Mouse (Mus musculus) granulocyte monocyte progenitor cell, adult 5-6 weeks (primary cell): ENCODE results near the gene Itm2c. TPM values are rescaled to one million over a fixed set of nuclear protein-coding genes. Genes with fewer than 3 reads are reported as not detected.

Source experiments
- ATAC-seq: replicated peaks from 2 replicates; pipeline ENCODE4 v1.8.0; 2016; ENCODE audit warnings: mild to moderate bottlenecking, moderate TSS enrichment, inconsistent platforms; ENCODE audit not compliant: poor library complexity, severe bottlenecking
- total RNA-seq, 2 experiments: library from RNA; stranded (forward) in 1 of 2; stranded (reverse) in 1 of 2; fragments of 200-712, 200-1000 nt in 1 of 2; fragments of >200 nt in 1 of 2; fragmentation: Nextera tagmentation in 1 of 2; gene quantifications; 2 replicates each; pipeline ENCODE4 v1.2.3; 2014 to 2017

Gene Itm2c
- total RNA-seq, 2 experiments from 2014 or later: 68.6 to 106 TPM

- ATAC-seq: no peak
These were observed 37.1 kb downstream of the Itm2c start for GRCm38 (mm10) chr1:85931170-85931569.

GRCm38 (mm10) chr1:85933226-85933625 is 39.1 kb downstream of the Itm2c start:
- ATAC-seq: no peak

GRCm38 (mm10) chr1:85933631-85934465 is 39.8 kb downstream of the Itm2c start:
- ATAC-seq: no peak

- ATAC-seq: no peak
These were observed 40.5 kb downstream of the Itm2c start for GRCm38 (mm10) chr1:85934560-85934959.

GRCm38 (mm10) chr1:85935148-85935852 is 41.2 kb downstream of the Itm2c start:
- peak; percentile 81 for ATAC-seq

- ATAC-seq: no peak
These were observed 42.2 kb downstream of the Itm2c start for GRCm38 (mm10) chr1:85936265-85936664.

GRCm38 (mm10) chr1:85937323-85937722 is 43.2 kb downstream of the Itm2c start:
- no peak for ATAC-seq

GRCm38 (mm10) chr1:85942318-85942717 is 48.2 kb downstream of the Itm2c start:
- ATAC-seq: no peak

- ATAC-seq: no peak
These were observed 55.1 kb downstream of the Itm2c start for GRCm38 (mm10) chr1:85949085-85949684.

GRCm38 (mm10) chr1:85955150-85955549 is 61.1 kb downstream of the Itm2c start:
- ATAC-seq: no peak

- ATAC-seq: no peak
These were observed 63.2 kb downstream of the Itm2c start for GRCm38 (mm10) chr1:85957290-85957689.

- ATAC-seq: no peak
These were observed 64.0 kb downstream of the Itm2c start for GRCm38 (mm10) chr1:85957942-85958619.

Other genes starting within 250 kb of the Itm2c start
- 109 and 124 TPM in 2 replicates for gene Sp100, start 244.3 kb upstream of the Itm2c start, total RNA-seq (2014; fragmentation: Nextera tagmentation)
- gene Sp100, start 244.3 kb upstream of the Itm2c start, total RNA-seq (2017): 68.7 and 78.7 TPM in 2 replicates
- gene A630001G21Rik, start 115.6 kb upstream of the Itm2c start, total RNA-seq (2014; fragmentation: Nextera tagmentation): 105 and 129 TPM in 2 replicates
- gene A630001G21Rik, start 115.6 kb upstream of the Itm2c start, total RNA-seq (2017): 77.1 and 79.8 TPM in 2 replicates
- 76.6 and 78.8 TPM in 2 replicates for gene Cab39, start 100.8 kb upstream of the Itm2c start, total RNA-seq (2014; fragmentation: Nextera tagmentation)
- gene Cab39, start 100.8 kb upstream of the Itm2c start, total RNA-seq (2017): 124 and 141 TPM in 2 replicates
- gene 4933407L21Rik, start 34.2 kb downstream of the Itm2c start, total RNA-seq (2014; fragmentation: Nextera tagmentation): not detected in 2 replicates
- not detected in 2 replicates for gene 4933407L21Rik, start 34.2 kb downstream of the Itm2c start, total RNA-seq (2017)
- not detected in 2 replicates for gene Gpr55, start 66.7 kb downstream of the Itm2c start, total RNA-seq (2014; fragmentation: Nextera tagmentation)
- gene Gpr55, start 66.7 kb downstream of the Itm2c start, total RNA-seq (2017): not detected in 2 replicates
- not detected in 2 replicates for gene Spata3, start 122.5 kb downstream of the Itm2c start, total RNA-seq (2014; fragmentation: Nextera tagmentation)
- not detected in 2 replicates for gene Spata3, start 122.5 kb downstream of the Itm2c start, total RNA-seq (2017)
- not detected in 2 replicates for gene 2810459M11Rik, start 151.6 kb downstream of the Itm2c start, total RNA-seq (2014; fragmentation: Nextera tagmentation)
- gene 2810459M11Rik, start 151.6 kb downstream of the Itm2c start, total RNA-seq (2017): not detected in 2 replicates
- 88.8 and 122 TPM in 2 replicates for gene Psmd1, start 170.1 kb downstream of the Itm2c start, total RNA-seq (2014; fragmentation: Nextera tagmentation)
- gene Psmd1, start 170.1 kb downstream of the Itm2c start, total RNA-seq (2017): 160 and 161 TPM in 2 replicates
- gene Htr2b, start 217.7 kb downstream of the Itm2c start, total RNA-seq (2014; fragmentation: Nextera tagmentation): not detected in 2 replicates
- not detected in 2 replicates for gene Htr2b, start 217.7 kb downstream of the Itm2c start, total RNA-seq (2017)
- 0.85 TPM in 1 of 2 replicates, not detected in the other for gene Gm21972, start 239.4 kb downstream of the Itm2c start, total RNA-seq (2014; fragmentation: Nextera tagmentation)
- gene Gm21972, start 239.4 kb downstream of the Itm2c start, total RNA-seq (2017): 5.9 and 29.9 TPM in 2 replicates